Mouse (Mus musculus) stomach, postnatal 0 days (tissue): ENCODE data around the gene Kif2c. TPM values are rescaled to one million over a fixed set of nuclear protein-coding genes. Genes with fewer than 3 reads are reported as not detected.
"Not testable (repeated sequence)": the region's sequence is repeated elsewhere in the genome, so short reads cannot be mapped to it uniquely, and the experiment has no call there.

Experiments
- ATAC-seq: fragments of 200-750 bp; cut with Nextera tagmentation; 2 replicates; pipeline ENCODE4 v1.8.0; 2017; ENCODE audit not compliant: low FRiP score, low TSS enrichment
- DNase-seq: peaks from one replicate; pipeline ENCODE4 v3.0.0-alpha.2; 2016; ENCODE audit warnings: low spot score
- H3K27ac ChIP-seq: fragments of 300-500 bp; sonication (generic); replicated peaks from 2 replicates; pipeline ENCODE4 v1.5.1; 2014; ENCODE audit warnings: mild to moderate bottlenecking, control low read depth
- H3K27me3 ChIP-seq: fragments of 300-500 bp; sonication (generic); 2 replicates; pipeline ENCODE4 v1.6.1; 2014; ENCODE audit warnings: low read length; ENCODE audit not compliant: control insufficient read depth, insufficient read depth
- H3K36me3 ChIP-seq: fragments of 300-500 bp; sonication (generic); 2 replicates; pipeline ENCODE4 v1.6.1; 2014; ENCODE audit warnings: low read length, mixed read lengths; ENCODE audit not compliant: control insufficient read depth, insufficient read depth
- H3K4me1 ChIP-seq: fragments of 300-500 bp; sonication (generic); replicated peaks from 2 replicates; pipeline ENCODE4 v1.6.1; 2014; ENCODE audit warnings: antibody characterized with exemption; ENCODE audit not compliant: control insufficient read depth, insufficient read depth
- H3K4me2 ChIP-seq: fragments of 300-500 bp; sonication (generic); replicated peaks from 2 replicates; pipeline ENCODE4 v1.6.1; 2014; ENCODE audit warnings: low read depth, mild to moderate bottlenecking, control low read depth, moderate library complexity
- H3K4me3 ChIP-seq: fragments of 300-500 bp; sonication (generic); 2 replicates; pipeline ENCODE4 v1.5.1; 2014; ENCODE audit warnings: low read depth, low read length, control low read depth
- H3K9ac ChIP-seq: fragments of 300-500 bp; sonication (generic); 2 replicates; pipeline ENCODE4 v1.6.1; 2014; ENCODE audit warnings: mild to moderate bottlenecking, low read length, control low read depth, mixed read lengths
- H3K9me3 ChIP-seq: fragments of 300-500 bp; sonication (generic); 2 replicates; pipeline ENCODE4 v1.6.1; 2016; ENCODE audit warnings: low read length; ENCODE audit not compliant: control insufficient read depth
- CTCF ChIP-seq: IDR thresholded peaks from 2 replicates; pipeline ENCODE4 v1.5.1; 2016; ENCODE audit warnings: antibody characterized with exemption, low read depth, mild to moderate bottlenecking, moderate library complexity
- EP300 ChIP-seq: optimal IDR thresholded peaks from 2 replicates; pipeline ENCODE3; 2016; ENCODE audit warnings: antibody characterized with exemption
- WGBS: fragments of 180-500 bp; shearing (Covaris S2); extraction: QIAGEN DNeasy Blood & Tissue Kit; methylation state at CpG from one replicate; pipeline ENCODE4 v1.1.7; 2014; 5-methylcytosine and 5-hydroxymethylcytosine counted together
- polyA plus RNA-seq: library from polyadenylated mRNA; unstranded; fragments of >200 nt; fragmentation: Nextera tagmentation; extraction: Ambion mirVana; gene quantifications from 2 replicates; pipeline ENCODE4 v1.2.1, GENCODE M21; 2015

Gene Kif2c
- polyA plus RNA-seq, 1 experiment from 2014 or later: 11.5 TPM

GRCm38 (mm10) chr4:117190660-117191059 is 8.2 kb upstream of the Kif2c start:
- no peak overlapping the region for H3K4me3 ChIP-seq
- DNase-seq (no peak), ATAC-seq (no peak)
- H3K27me3 ChIP-seq: no peaks in the 10 kb centered on the region
- no peaks in the 10 kb centered on the region for H3K36me3 ChIP-seq
- WGBS: 48% methylated on average over 7 of the region's 7 CpGs
- H3K27ac ChIP-seq: peak overlapping the region; percentile 82
- H3K9me3 ChIP-seq: no peaks in the 10 kb centered on the region
- no peak overlapping the region for H3K4me2 ChIP-seq
- H3K4me1 ChIP-seq: no peaks in the 10 kb centered on the region
- TF ChIP-seq CTCF: no peak
- TF ChIP-seq EP300: no peak
- no peak overlapping the region for H3K9ac ChIP-seq

- H3K9me3 ChIP-seq: no peaks in the 10 kb centered on the region
- no peaks in the 10 kb centered on the region for H3K4me1 ChIP-seq
- H3K4me3 ChIP-seq: peak overlapping the region; percentile 39
- DNase-seq (no peak), ATAC-seq (peak; percentile 89)
- H3K27me3 ChIP-seq: no peaks in the 10 kb centered on the region
- no peaks in the 10 kb centered on the region for H3K36me3 ChIP-seq
- H3K4me2 ChIP-seq: peak overlapping the region; percentile 57; the same call in 1 of the 2 replicates
- TF ChIP-seq EP300: peak; percentile 24
- TF ChIP-seq CTCF: no peak
- WGBS: 2% methylated on average over 9 of the region's 9 CpGs
- peak overlapping the region; percentile 82 for H3K27ac ChIP-seq
- peak overlapping the region; percentile 70 for H3K9ac ChIP-seq
These were observed 7.6 kb upstream of the Kif2c start for GRCm38 (mm10) chr4:117189856-117190543.

- peak overlapping the region; percentile 70 for H3K9ac ChIP-seq
- peak; percentile 88 for TF ChIP-seq CTCF
- peak; percentile 79 for TF ChIP-seq EP300
- H3K27me3 ChIP-seq: no peaks in the 10 kb centered on the region
- no peaks in the 10 kb centered on the region for H3K9me3 ChIP-seq
- H3K36me3 ChIP-seq: no peaks in the 10 kb centered on the region
- ATAC-seq (peak; percentile 80), DNase-seq (peak; percentile 85)
- H3K27ac ChIP-seq: peak overlapping the region; percentile 82
- H3K4me2 ChIP-seq: peak overlapping the region; percentile 57
- H3K4me1 ChIP-seq: no peaks in the 10 kb centered on the region
- WGBS: under 1% methylated on average over 16 of the region's 16 CpGs
- H3K4me3 ChIP-seq: peak overlapping the region; percentile 39
These were observed 7.0 kb upstream of the Kif2c start for GRCm38 (mm10) chr4:117189382-117189855.

- Histone ChIP-seq H3K9me3 (no peaks in the 10 kb centered on the region), H3K27me3 (no peaks in the 10 kb centered on the region), H3K4me3 (peak overlapping the region; percentile 39), H3K36me3 (no peaks in the 10 kb centered on the region), H3K9ac (peak overlapping the region; percentile 70), H3K4me2 (peak overlapping the region; percentile 57), H3K27ac (peak overlapping the region; percentile 82), H3K4me1 (no peaks in the 10 kb centered on the region)
- DNase-seq (no peak), ATAC-seq (no peak)
- WGBS: 53% methylated on average over 3 of the region's 3 CpGs
- TF ChIP-seq EP300: no peak
- no peak for TF ChIP-seq CTCF
These were observed 6.5 kb upstream of the Kif2c start for GRCm38 (mm10) chr4:117188969-117189368.

- Histone ChIP-seq H3K4me3 (peak overlapping the region; percentile 58), H3K9ac (peak overlapping the region; percentile 45; the same call in 1 of the 2 replicates), H3K4me2 (peak overlapping the region; percentile 83)
- not testable (repeated sequence) for ATAC-seq, H3K27ac ChIP-seq, H3K27me3 ChIP-seq, H3K36me3 ChIP-seq, H3K4me1 ChIP-seq, DNase-seq, H3K9me3 ChIP-seq
- 10% methylated on average over 9 of the region's 9 CpGs for WGBS
These were observed 289 bp upstream of the Kif2c start for GRCm38 (mm10) chr4:117182759-117183096.

GRCm38 (mm10) chr4:117169936-117170335 is 12.5 kb downstream of the Kif2c start:
- DNase-seq: no peak
- peaks cover 10% of the 10 kb centered on the region; the same call in 1 of the 2 replicates for H3K36me3 ChIP-seq
- H3K9ac ChIP-seq: no peak overlapping the region
- TF ChIP-seq CTCF: no peak
- TF ChIP-seq EP300: no peak
- no peaks in the 10 kb centered on the region for H3K4me1 ChIP-seq
- no peak overlapping the region for H3K4me2 ChIP-seq
- 0 out of 2 replicates have a peak overlapping the region, but pooled peaks have one; percentile 24 for H3K27ac ChIP-seq
- no peak for ATAC-seq
- H3K27me3 ChIP-seq: no peaks in the 10 kb centered on the region
- WGBS: 64% methylated on average over 5 of the region's 5 CpGs
- no peak overlapping the region for H3K4me3 ChIP-seq
- H3K9me3 ChIP-seq: no peaks in the 10 kb centered on the region
